9 mouse cellular contexts compared by ENCODE assay signal in genomic region chr5:135835981-135836380, GRCm38 (mm10). TPM values are rescaled to one million over a fixed set of nuclear protein-coding genes. Genes with fewer than 3 reads are reported as not detected.
DNase-seq lines count a peak whose midpoint lies in the region; ATAC-seq and TF ChIP-seq lines count a peak whose summit lies in the region.
"Had no signal": no experiment of that assay in that cellular context is flagged by ENCODE, and none has a peak within 500 bp of the region (broad histone marks: within the 10 kb centered on the region; RNA-seq: fewer than 3 reads in every experiment).

No protein-coding gene starts in this region.

- no peak for ATAC-seq in megakaryocyte, adult 5-6 weeks (ENCODE audit: poor library complexity, severe bottlenecking)
- 0 out of 2 replicates have a peak, but pooled peaks have one; percentile 3 for ATAC-seq in forebrain, embryonic 11.5 days (replicated peaks; ENCODE audit: low FRiP score)
- ATAC-seq in kidney, postnatal 0 days (replicated peaks; ENCODE audit: low FRiP score, low read depth), result peak; percentile 56
- ATAC-seq in stomach, embryonic 15.5 days (ENCODE audit: insufficient read depth, low FRiP score, low read depth), result no peak

- peak overlapping the region; percentile 95 for H3K4me2 ChIP-seq in forebrain, embryonic 11.5 days (ENCODE audit: low read depth, low read length, severe bottlenecking)
- H3K4me2 ChIP-seq in kidney, postnatal 0 days (ENCODE audit: low read length), result peak overlapping the region; percentile 76
- peak overlapping the region; percentile 96 for H3K4me2 ChIP-seq in stomach, embryonic 15.5 days

- 26% methylated on average over 12 of the region's 12 CpGs for WGBS in forebrain, embryonic 11.5 days
- WGBS in kidney, postnatal 0 days, result 20% methylated on average over 12 of the region's 12 CpGs
- whole genome bisulfite sequencing in stomach, embryonic 15.5 days, result 18% methylated on average over 12 of the region's 12 CpGs

- TF ChIP-seq CTCF in kidney, postnatal 0 days (IDR thresholded peaks at IDR 0.05; ENCODE audit: low read depth), result no peak
- TF ChIP-seq CTCF in gastrocnemius, adult 2 months (IDR thresholded peaks at IDR 0.05), result no peak

- DNase-seq in forebrain, embryonic 11.5 days (ENCODE audit: low spot score), result no peak
- peak; percentile 16 for DNase-seq in kidney, postnatal 0 days (ENCODE audit: low spot score)
- DNase-seq in gastrocnemius, adult 2 months, result no peak
- no peak for DNase-seq in spleen, postnatal 10 days (ENCODE audit: low spot score in 2 of 2)
- DNase-seq in layer of hippocampus, adult 9-11 months, result no peak

- peak overlapping the region; percentile 5 for H3K4me3 ChIP-seq in megakaryocyte, embryonic 14.5 days (replicated peaks)
- H3K4me3 ChIP-seq in forebrain, embryonic 11.5 days (ENCODE audit: low read depth, low read length), result peak overlapping the region; percentile 45; the same call in 1 of the 2 replicates
- no peak overlapping the region for H3K4me3 ChIP-seq in kidney, postnatal 0 days (replicated peaks; ENCODE audit: low read depth, low read length)
- H3K4me3 ChIP-seq in stomach, embryonic 15.5 days (replicated peaks), result peak overlapping the region; percentile 45; the same call in 1 of the 2 replicates
- H3K4me3 ChIP-seq in gastrocnemius, adult 2 months, result no peak overlapping the region

- intact Hi-C loops in gastrocnemius, adult 2 months (cut with DNase I), result no loop called here

- H3K27ac ChIP-seq in forebrain, embryonic 11.5 days (ENCODE audit: low read depth, low read length), result no peak overlapping the region
- no peak overlapping the region for H3K27ac ChIP-seq in kidney, postnatal 0 days
- H3K27ac ChIP-seq in stomach, embryonic 15.5 days, result no peak overlapping the region
- no peak overlapping the region for H3K27ac ChIP-seq in gastrocnemius, adult 2 months

- H3K36me3 ChIP-seq in megakaryocyte, embryonic 14.5 days (replicated peaks; ENCODE audit: low read length), result no peaks in the 10 kb centered on the region
- no peaks in the 10 kb centered on the region for H3K36me3 ChIP-seq in forebrain, embryonic 11.5 days (ENCODE audit: control insufficient read depth, insufficient read depth, low read length)
- H3K36me3 ChIP-seq in kidney, postnatal 0 days (ENCODE audit: insufficient read depth, low read length), result no peaks in the 10 kb centered on the region
- no peaks in the 10 kb centered on the region for H3K36me3 ChIP-seq in stomach, embryonic 15.5 days

- peaks cover 49% of the 10 kb centered on the region for H3K27me3 ChIP-seq in megakaryocyte, embryonic 14.5 days (replicated peaks)
- peaks cover 6% of the 10 kb centered on the region; the same call in 1 of the 2 replicates for H3K27me3 ChIP-seq in forebrain, embryonic 11.5 days (ENCODE audit: control insufficient read depth, insufficient read depth, low read length)
- H3K27me3 ChIP-seq in kidney, postnatal 0 days (ENCODE audit: insufficient read depth, low read length), result no peaks in the 10 kb centered on the region
- 0 out of 2 replicates have a peak, but pooled peaks cover 7% of the 10 kb centered on the region for H3K27me3 ChIP-seq in stomach, embryonic 15.5 days (replicated peaks)

- no peaks in the 10 kb centered on the region for H3K9me3 ChIP-seq in megakaryocyte, embryonic 14.5 days
- no peaks in the 10 kb centered on the region for H3K9me3 ChIP-seq in forebrain, embryonic 11.5 days (ENCODE audit: control insufficient read depth, low read length)
- no peaks in the 10 kb centered on the region for H3K9me3 ChIP-seq in kidney, postnatal 0 days (replicated peaks; ENCODE audit: low read length)
- H3K9me3 ChIP-seq in stomach, embryonic 15.5 days, result no peaks in the 10 kb centered on the region

- peaks cover 19% of the 10 kb centered on the region for H3K4me1 ChIP-seq in megakaryocyte, embryonic 14.5 days
- H3K4me1 ChIP-seq in forebrain, embryonic 11.5 days (replicated peaks; ENCODE audit: control insufficient read depth, insufficient read depth, low read length), result peaks cover 9% of the 10 kb centered on the region
- peaks cover 4% of the 10 kb centered on the region; the same call in 1 of the 2 replicates for H3K4me1 ChIP-seq in kidney, postnatal 0 days (replicated peaks; ENCODE audit: insufficient read depth, low read length)
- H3K4me1 ChIP-seq in stomach, embryonic 15.5 days, result peaks cover 13% of the 10 kb centered on the region; the same call in 1 of the 2 replicates

- no peak overlapping the region for H3K9ac ChIP-seq in forebrain, embryonic 11.5 days (ENCODE audit: low read length)
- H3K9ac ChIP-seq in kidney, postnatal 0 days (ENCODE audit: low read depth, low read length), result no peak overlapping the region
- no peak overlapping the region for H3K9ac ChIP-seq in stomach, embryonic 15.5 days

RNA-seq across cellular contexts. Expression of gene Srrm3, which starts 29.3 kb away (rescaled TPM):
- 0.13 and 1.9 TPM in 2 replicates for polyA plus RNA-seq in megakaryocyte, embryonic 14.5 days (2012; ENCODE audit: insufficient read depth, low replicate concordance)
- total RNA-seq in megakaryocyte, adult 5-6 weeks (2015), result not detected in 2 replicates
- total RNA-seq in megakaryocyte, adult 5-6 weeks (2017), result not detected in 2 replicates
- 12.3 and 12.7 TPM in 2 replicates for polyA plus RNA-seq in forebrain, embryonic 11.5 days (2014; fragmentation: Nextera tagmentation; extraction: Ambion mirVana)
- 0.13 and 0.16 TPM in 2 replicates for polyA plus RNA-seq in kidney, postnatal 0 days (2015; fragmentation: Nextera tagmentation; extraction: Ambion mirVana)
- polyA plus RNA-seq in stomach, embryonic 15.5 days (2015; fragmentation: Nextera tagmentation; extraction: Ambion mirVana), result 2.9 and 4.2 TPM in 2 replicates
- not detected for total RNA-seq in gastrocnemius, adult 2 months (2021)
- total RNA-seq: hematopoietic stem cell, adult 5-6 weeks had no signal

RNA-seq across cellular contexts. Expression of gene Hspb1, which starts 51.7 kb away (rescaled TPM):
- polyA plus RNA-seq in megakaryocyte, embryonic 14.5 days (2012; ENCODE audit: insufficient read depth, low replicate concordance), result 0.79 TPM in 1 of 2 replicates, not detected in the other
- not detected in 2 replicates for total RNA-seq in megakaryocyte, adult 5-6 weeks (2015)
- not detected in 2 replicates for total RNA-seq in megakaryocyte, adult 5-6 weeks (2017)
- 11.4 and 11.8 TPM in 2 replicates for polyA plus RNA-seq in forebrain, embryonic 11.5 days (2014; fragmentation: Nextera tagmentation; extraction: Ambion mirVana)
- 99.9 and 113 TPM in 2 replicates for polyA plus RNA-seq in kidney, postnatal 0 days (2015; fragmentation: Nextera tagmentation; extraction: Ambion mirVana)
- polyA plus RNA-seq in stomach, embryonic 15.5 days (2015; fragmentation: Nextera tagmentation; extraction: Ambion mirVana), result 291 and 451 TPM in 2 replicates
- 100 to 1,000 TPM; 253 to 325 TPM for total RNA-seq in gastrocnemius, adult 2 months (2021)
- total RNA-seq: hematopoietic stem cell, adult 5-6 weeks had no signal

RNA-seq across cellular contexts. Expression of gene Mdh2, which starts 57.7 kb away (rescaled TPM):
- 386 and 408 TPM in 2 replicates for polyA plus RNA-seq in megakaryocyte, embryonic 14.5 days (2012; ENCODE audit: insufficient read depth, low replicate concordance)
- 240 and 251 TPM in 2 replicates for total RNA-seq in megakaryocyte, adult 5-6 weeks (2015)
- total RNA-seq in megakaryocyte, adult 5-6 weeks (2017), result 111 and 129 TPM in 2 replicates
- 526 and 536 TPM in 2 replicates for polyA plus RNA-seq in forebrain, embryonic 11.5 days (2014; fragmentation: Nextera tagmentation; extraction: Ambion mirVana)
- polyA plus RNA-seq in kidney, postnatal 0 days (2015; fragmentation: Nextera tagmentation; extraction: Ambion mirVana), result 752 and 801 TPM in 2 replicates
- polyA plus RNA-seq in stomach, embryonic 15.5 days (2015; fragmentation: Nextera tagmentation; extraction: Ambion mirVana), result 496 and 553 TPM in 2 replicates
- 1,000 to 10,000 TPM in 1 of 2 experiments, 100 to 1,000 TPM in 1; 910 to 1,211 TPM for total RNA-seq in gastrocnemius, adult 2 months (2021)

RNA-seq across cellular contexts. Expression of gene Styxl1, which starts 57.8 kb away (rescaled TPM):
- not detected in 2 replicates for polyA plus RNA-seq in megakaryocyte, embryonic 14.5 days (2012; ENCODE audit: insufficient read depth, low replicate concordance)
- 0.25 TPM in 1 of 2 replicates, not detected in the other for total RNA-seq in megakaryocyte, adult 5-6 weeks (2015)
- total RNA-seq in megakaryocyte, adult 5-6 weeks (2017), result 0.18 TPM in 1 of 2 replicates, not detected in the other
- polyA plus RNA-seq in forebrain, embryonic 11.5 days (2014; fragmentation: Nextera tagmentation; extraction: Ambion mirVana), result not detected in 2 replicates
- 0.53 and 0.54 TPM in 2 replicates for polyA plus RNA-seq in kidney, postnatal 0 days (2015; fragmentation: Nextera tagmentation; extraction: Ambion mirVana)
- 0.30 and 0.36 TPM in 2 replicates for polyA plus RNA-seq in stomach, embryonic 15.5 days (2015; fragmentation: Nextera tagmentation; extraction: Ambion mirVana)
- not detected for total RNA-seq in gastrocnemius, adult 2 months (2021)
- total RNA-seq: hematopoietic stem cell, adult 5-6 weeks had no signal

Comparison
In these comparisons a context has a peak if more than half of its experiments do, and no peak if none do; other contexts are left out.
1. H3K4me3 ChIP-seq: peak in megakaryocyte, embryonic 14.5 days (single experiment), forebrain, embryonic 11.5 days (single experiment) and stomach, embryonic 15.5 days (single experiment); none in kidney, postnatal 0 days (single experiment) and gastrocnemius, adult 2 months (single experiment).
2. ATAC-seq: peak in forebrain, embryonic 11.5 days (single experiment) and kidney, postnatal 0 days (single experiment); none in megakaryocyte, adult 5-6 weeks (single experiment) and stomach, embryonic 15.5 days (single experiment).
3. Peak in every context shown above with its lines, with median percentiles within 50 percentile points of each other: H3K4me2 ChIP-seq.